Mouse (Mus musculus) stomach, postnatal 0 days (tissue): ENCODE data around the gene Kremen1.

Experiments used
- CTCF ChIP-seq: IDR thresholded peaks from 2 replicates; pipeline ENCODE4 v1.5.1; 2016; ENCODE audit warnings: antibody characterized with exemption, low read depth, mild to moderate bottlenecking, moderate library complexity
- EP300 ChIP-seq: optimal IDR thresholded peaks from 2 replicates; pipeline ENCODE3; 2016; ENCODE audit warnings: antibody characterized with exemption

- TF ChIP-seq EP300 (no peak), CTCF (no peak)
These were observed 76.5 kb downstream of the Kremen1 start for GRCm38 (mm10) chr11:5184832-5185231.
